Mouse (Mus musculus) olfactory bulb, adult 2 months (tissue): Measurements from ENCODE around the gene Bicdl1. TPM values are rescaled to one million over a fixed set of nuclear protein-coding genes. Genes with fewer than 3 reads are reported as not detected.

Experiments
- H3K27ac ChIP-seq: fragments of 200-500 bp; 2 replicates; pipeline ENCODE4 v1.5.1; 2012; ENCODE audit warnings: low read depth, low read length; ENCODE audit not compliant: insufficient read depth
- H3K4me1 ChIP-seq: fragments of 200-500 bp; 2 replicates; pipeline ENCODE4 v1.6.1; 2012; ENCODE audit warnings: low read length; ENCODE audit not compliant: control insufficient read depth, insufficient read depth
- H3K4me3 ChIP-seq: fragments of 200-500 bp; 2 replicates; pipeline ENCODE4 v1.5.1; 2012; ENCODE audit warnings: mild to moderate bottlenecking, low read depth, low read length, moderate library complexity; ENCODE audit not compliant: insufficient read depth
- CTCF ChIP-seq: fragments of 200-500 bp; IDR thresholded peaks from 2 replicates; pipeline ENCODE4 v1.5.1; 2012; ENCODE audit warnings: low read depth, mild to moderate bottlenecking, low read length, moderate library complexity; ENCODE audit not compliant: insufficient read depth
- POLR2A ChIP-seq: fragments of 200-500 bp; IDR thresholded peaks from 2 replicates; pipeline ENCODE4 v1.6.1; 2012; ENCODE audit warnings: mild to moderate bottlenecking, low read depth, low read length, moderate library complexity; ENCODE audit not compliant: insufficient read depth
- WGBS: fragments of 180-500 bp; shearing (Covaris S2); methylation state at CpG from one replicate; pipeline ENCODE4 v1.1.7; 2018; 5-methylcytosine and 5-hydroxymethylcytosine counted together
- polyA plus RNA-seq: library from polyadenylated mRNA; stranded (reverse); fragments of >200 nt; gene quantifications from 2 replicates; pipeline ENCODE4 v1.2.4, GENCODE M21; 2012; ENCODE audit warnings: low replicate concordance; ENCODE audit not compliant: missing spikeins, insufficient read depth, insufficient read length

Gene Bicdl1
- polyA plus RNA-seq, 1 experiment, result not detected

DNA sequence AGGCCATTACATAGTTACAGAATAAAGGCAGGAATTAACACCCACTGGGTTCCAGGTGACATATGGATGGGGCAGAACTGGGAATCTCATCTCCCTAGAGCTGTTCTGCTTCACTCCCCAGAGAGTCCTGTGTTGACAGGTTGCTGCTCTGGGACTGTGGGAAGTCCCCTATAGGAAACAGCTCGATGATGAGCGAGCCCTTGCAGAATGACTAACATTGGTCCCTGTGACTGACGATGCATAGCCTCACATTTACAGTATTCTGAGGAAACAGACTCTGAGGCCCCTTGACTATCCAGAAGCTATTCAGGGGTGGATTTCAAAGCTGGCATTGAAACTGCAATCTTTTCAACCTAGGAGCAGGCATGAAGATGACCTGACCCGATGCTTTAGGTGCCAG lies 101.7 kb downstream of the Bicdl1 start:
- Histone ChIP-seq H3K4me1 (peaks cover 25% of the 10 kb centered on the region), H3K27ac (no peak overlapping the region), H3K4me3 (no peak overlapping the region)
- no peak for TF ChIP-seq POLR2A
- WGBS, result 92% methylated on average over 4 of the region's 4 CpGs

DNA sequence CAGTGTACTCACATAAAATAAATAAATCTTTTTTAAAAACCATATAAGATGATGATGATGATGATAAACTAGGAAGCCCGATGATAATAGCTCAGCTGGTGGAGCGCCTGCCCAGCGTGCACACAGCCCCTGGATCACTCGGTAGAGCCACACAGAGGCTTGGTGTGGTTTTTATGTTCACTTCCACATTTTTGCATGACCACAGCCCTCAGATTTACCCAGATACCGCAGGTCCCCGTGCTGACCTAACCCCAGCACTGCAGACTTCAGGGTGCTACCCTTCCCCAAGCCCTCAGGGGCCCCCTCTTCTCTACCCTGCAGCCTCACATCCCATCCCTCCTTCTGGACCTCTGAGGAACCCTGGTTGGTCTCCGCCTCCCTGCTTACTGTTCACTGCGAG lies 103.3 kb downstream of the Bicdl1 start:
- WGBS, result 82% methylated on average over 8 of the region's 8 CpGs
- no peak for TF ChIP-seq CTCF
- TF ChIP-seq POLR2A, result no peak
- no peak overlapping the region for H3K27ac ChIP-seq
- H3K4me3 ChIP-seq, result no peak overlapping the region
- H3K4me1 ChIP-seq, result peaks cover 20% of the 10 kb centered on the region

DNA sequence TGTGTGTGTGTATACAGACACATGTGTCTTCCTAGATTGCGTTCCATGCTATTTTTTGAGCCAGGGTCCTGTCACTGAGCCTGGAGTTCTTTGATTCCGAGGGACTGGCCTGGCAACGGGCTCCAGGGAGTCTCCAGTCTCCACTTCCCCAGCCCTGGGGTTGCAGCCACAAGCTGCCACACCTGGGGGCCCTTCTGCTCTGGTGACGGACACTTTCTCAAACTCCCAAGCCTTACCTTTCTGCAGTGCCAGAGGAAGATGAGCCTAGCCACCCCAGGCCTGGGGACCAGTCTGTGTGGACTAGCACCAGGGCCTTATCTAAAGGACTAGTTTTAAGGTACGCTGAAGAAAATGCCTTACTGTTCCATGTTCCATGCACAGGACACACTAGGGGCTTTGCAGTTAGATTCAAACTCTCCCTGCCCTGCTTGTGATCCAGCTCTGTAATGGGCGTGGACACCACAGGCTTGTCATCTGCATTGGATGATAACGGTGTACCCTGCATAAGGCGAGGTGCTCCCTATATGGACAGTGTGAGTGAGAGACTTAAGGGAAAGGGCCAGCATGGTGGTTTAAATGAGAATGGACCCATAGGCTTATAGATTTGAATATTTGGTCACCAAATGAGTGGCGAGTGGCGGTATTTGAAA lies 105.1 kb downstream of the Bicdl1 start:
- Histone ChIP-seq H3K4me1 (peaks cover 16% of the 10 kb centered on the region), H3K4me3 (no peak overlapping the region), H3K27ac (no peak overlapping the region)
- TF ChIP-seq CTCF, result no peak
- TF ChIP-seq POLR2A, result no peak
- 91% methylated on average over 10 of the region's 10 CpGs for WGBS

DNA sequence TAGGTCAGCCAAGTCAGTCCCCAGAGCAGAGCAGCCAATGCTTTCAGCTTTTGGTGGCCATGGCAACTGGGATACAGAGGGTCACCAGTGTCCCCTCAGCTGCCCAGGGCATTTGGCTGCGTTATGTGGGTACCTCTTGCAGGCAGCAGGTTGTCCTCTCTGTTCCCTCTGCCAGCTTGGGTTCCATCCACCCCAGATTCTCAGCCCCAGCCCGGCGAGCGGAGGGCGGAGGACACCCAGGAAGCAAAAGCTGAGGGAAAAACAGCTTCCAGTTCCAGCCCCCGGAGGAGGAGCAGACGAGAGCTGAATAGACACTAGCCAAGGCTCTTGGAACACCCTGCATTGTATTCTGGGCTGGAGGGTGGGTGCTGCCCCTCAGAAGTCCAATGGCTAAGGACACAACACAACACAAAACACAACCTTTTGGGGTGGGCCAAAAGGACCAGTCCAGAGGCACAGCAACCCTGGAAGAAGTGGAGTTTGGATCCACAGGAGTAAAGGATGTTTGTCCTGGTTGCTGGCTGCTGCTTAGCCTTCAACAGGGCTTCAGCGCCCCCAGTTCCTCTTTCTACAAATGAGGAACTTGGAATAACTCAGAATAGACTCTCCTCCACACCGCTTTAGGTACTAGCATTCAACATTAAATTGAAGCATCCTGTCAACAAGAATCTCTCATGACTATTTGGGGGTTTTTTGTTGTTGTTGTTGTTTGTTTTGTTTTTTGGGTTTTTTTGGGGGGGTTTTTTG lies 107.6 kb downstream of the Bicdl1 start:
- Histone ChIP-seq H3K4me3 (no peak overlapping the region), H3K4me1 (peaks cover 13% of the 10 kb centered on the region), H3K27ac (peak overlapping the region; percentile 38; the same call in 1 of the 2 replicates)
- no peak for TF ChIP-seq CTCF
- no peak for TF ChIP-seq POLR2A
- 53% methylated on average over 9 of the region's 9 CpGs for WGBS

DNA sequence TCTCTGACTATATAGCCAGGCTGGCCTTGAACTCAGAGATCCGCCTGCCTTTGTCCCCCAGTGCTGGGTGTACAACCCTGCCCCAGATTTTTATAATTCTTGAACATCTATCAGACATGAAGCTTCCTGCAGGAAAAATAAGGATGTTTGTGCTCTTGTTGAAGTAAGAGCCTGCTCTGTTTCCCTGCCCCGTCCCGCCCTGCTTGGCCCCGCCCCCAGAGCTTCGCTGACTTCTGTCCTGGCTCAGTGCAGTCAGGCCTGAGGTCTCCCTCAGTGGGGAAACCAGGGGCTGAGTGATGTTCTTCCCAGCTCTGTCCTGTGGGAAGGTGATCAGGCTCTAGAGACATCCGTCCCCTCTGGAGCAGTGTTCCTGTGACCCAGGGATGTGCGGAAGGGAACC lies 108.7 kb downstream of the Bicdl1 start:
- H3K4me3 ChIP-seq, result no peak overlapping the region
- TF ChIP-seq CTCF (no peak), POLR2A (no peak)
- 90% methylated on average over 7 of the region's 7 CpGs for WGBS

DNA sequence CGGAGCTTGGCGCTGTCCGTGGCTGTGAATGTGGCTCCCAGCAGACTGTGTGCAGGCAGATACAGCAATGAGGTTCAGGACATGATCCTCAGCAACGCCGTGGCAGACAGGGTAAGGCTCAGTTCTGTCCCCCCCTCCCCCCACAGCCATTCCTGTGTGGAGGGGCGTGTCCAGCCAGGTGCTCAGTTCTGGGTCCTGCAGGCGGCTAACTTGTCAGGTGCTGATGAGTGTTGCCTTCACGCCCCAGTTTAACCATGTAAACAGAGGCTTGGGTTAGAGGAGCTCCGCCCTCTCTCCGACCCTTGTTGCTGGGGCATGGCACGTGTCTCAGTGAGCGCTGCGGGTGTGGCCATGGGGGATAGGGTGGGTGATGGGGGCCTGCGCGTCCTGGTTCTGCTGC lies 111.7 kb downstream of the Bicdl1 start:
- WGBS, result 94% methylated on average over 15 of the region's 15 CpGs
- Histone ChIP-seq H3K27ac (no peak overlapping the region), H3K4me3 (no peak overlapping the region), H3K4me1 (peaks cover 6% of the 10 kb centered on the region)
- no peak for TF ChIP-seq POLR2A

More for the DNA sequence above, 108.7 kb downstream of the Bicdl1 start:
- H3K27ac ChIP-seq, result no peak overlapping the region
- peaks cover 6% of the 10 kb centered on the region for H3K4me1 ChIP-seq

DNA sequence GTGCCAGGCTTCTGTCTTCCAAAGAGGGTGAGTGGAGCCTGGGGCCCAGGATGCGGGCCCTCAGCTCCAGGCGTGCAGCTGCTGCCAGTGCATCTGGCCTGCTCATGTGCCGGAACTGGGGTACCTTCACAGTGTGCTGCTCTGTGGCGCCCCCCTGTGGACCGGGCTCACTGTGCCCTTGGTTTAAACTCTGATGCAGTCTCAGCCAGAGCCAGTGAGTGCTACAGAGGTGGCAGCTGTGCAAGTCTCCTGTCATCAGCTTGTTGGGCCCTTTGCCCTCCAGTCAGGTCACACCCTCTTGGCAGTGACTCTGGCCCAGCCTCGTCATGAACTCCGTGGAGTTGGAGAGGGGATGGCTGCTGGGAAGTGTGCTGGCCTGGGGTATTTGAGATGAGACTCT lies 116.5 kb downstream of the Bicdl1 start:
- Histone ChIP-seq H3K4me1 (no peaks in the 10 kb centered on the region), H3K27ac (no peak overlapping the region), H3K4me3 (no peak overlapping the region)
- TF ChIP-seq CTCF (peak; percentile 22; the same call in 1 of the 2 replicates), POLR2A (no peak)
- 81% methylated on average over 7 of the region's 7 CpGs for WGBS

DNA sequence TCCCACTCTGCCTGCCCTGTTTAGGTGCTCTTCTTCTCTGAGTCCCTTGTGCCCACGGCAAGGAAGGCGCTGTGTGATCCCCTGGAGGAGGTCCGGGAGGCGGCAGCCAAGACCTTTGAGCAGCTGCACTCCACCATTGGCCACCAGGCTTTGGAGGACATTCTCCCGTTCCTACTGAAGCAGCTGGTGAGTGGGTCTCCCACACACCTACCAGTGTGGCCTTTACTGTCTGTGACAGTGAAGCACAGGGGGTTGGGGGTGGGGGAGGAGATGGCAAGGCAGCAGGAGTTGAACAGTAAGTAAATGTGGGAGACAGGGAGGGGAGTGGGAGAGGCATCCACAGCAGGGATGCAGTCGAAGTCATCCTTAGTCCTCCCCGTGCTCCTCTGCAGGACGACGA lies 118.1 kb downstream of the Bicdl1 start:
- no peaks in the 10 kb centered on the region for H3K4me1 ChIP-seq
- no peak for TF ChIP-seq CTCF
- no peak for TF ChIP-seq POLR2A
- no peak overlapping the region for H3K4me3 ChIP-seq
- WGBS, result 89% methylated on average over 9 of the region's 9 CpGs
- no peak overlapping the region for H3K27ac ChIP-seq

DNA sequence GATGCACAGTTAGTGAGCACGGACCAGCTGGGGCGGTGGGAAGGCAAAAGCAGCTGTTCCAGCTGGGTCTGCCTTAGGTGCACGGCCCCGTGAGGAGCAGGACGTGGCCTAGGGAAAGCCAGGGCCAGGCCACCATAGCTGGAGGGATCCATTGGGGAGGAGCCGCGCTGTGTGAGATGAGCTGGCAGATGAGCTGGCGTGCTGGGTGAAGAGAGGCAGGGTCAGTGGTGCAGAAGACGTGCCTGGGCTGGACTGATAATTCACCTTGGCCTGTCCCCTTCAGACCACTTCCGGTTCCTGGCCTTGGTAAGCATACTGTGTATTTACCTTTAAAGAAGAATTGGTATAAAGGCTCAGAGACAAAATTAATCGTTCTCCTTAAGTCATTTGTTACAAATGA lies 119.9 kb downstream of the Bicdl1 start:
- Histone ChIP-seq H3K4me3 (no peak overlapping the region), H3K27ac (no peak overlapping the region), H3K4me1 (no peaks in the 10 kb centered on the region)
- 93% methylated on average over 11 of the region's 11 CpGs for WGBS
- TF ChIP-seq POLR2A, result no peak
- no peak for TF ChIP-seq CTCF
